Mouse (Mus musculus) heart, embryonic 14.5 days (tissue): ENCODE results near the gene Tas2r138. TPM values are rescaled to one million over a fixed set of nuclear protein-coding genes. Genes with fewer than 3 reads are reported as not detected.

Experiments used
- ATAC-seq: fragments of 200-750 bp; cut with Nextera tagmentation; 2 replicates; pipeline ENCODE4 v1.8.0; 2017; ENCODE audit warnings: low read depth, moderate TSS enrichment; ENCODE audit not compliant: insufficient number of reproducible peaks, insufficient read depth, low FRiP score
- H3K27ac ChIP-seq, 2 experiments: fragments of 200-500 bp in 1 of 2; fragments of 300-500 bp in 1 of 2; sonication (generic) in 1 of 2; replicated peaks in 1 of 2; 2 replicates each; pipeline ENCODE4 v1.5.1; 2012 to 2014; ENCODE audit warnings: low read depth in 2 of 2, low read length in 2 of 2, control low read depth in 1 of 2, mild to moderate bottlenecking in 1 of 2, mixed read lengths in 1 of 2; ENCODE audit not compliant: control insufficient read depth in 1 of 2, insufficient read depth in 1 of 2
- H3K27me3 ChIP-seq: fragments of 300-500 bp; sonication (generic); 2 replicates; pipeline ENCODE4 v1.6.1; 2014; ENCODE audit warnings: mild to moderate bottlenecking, low read length, control low read depth; ENCODE audit not compliant: control insufficient read depth, insufficient read depth
- H3K36me3 ChIP-seq: fragments of 300-500 bp; sonication (generic); 2 replicates; pipeline ENCODE4 v1.6.1; 2014; ENCODE audit warnings: mild to moderate bottlenecking, control low read depth, low read length, mixed read lengths; ENCODE audit not compliant: control insufficient read depth, insufficient read depth
- H3K4me1 ChIP-seq, 2 experiments: fragments of 200-500 bp in 1 of 2; fragments of 300-500 bp in 1 of 2; sonication (generic) in 1 of 2; 2 replicates each; pipeline ENCODE4 v1.6.1; 2012 to 2014; ENCODE audit warnings: low read length in 2 of 2, control low read depth in 1 of 2, mixed read lengths in 1 of 2; ENCODE audit not compliant: control insufficient read depth in 2 of 2, insufficient read depth in 2 of 2
- H3K4me2 ChIP-seq: fragments of 300-500 bp; sonication (generic); 2 replicates; pipeline ENCODE4 v1.6.1; 2014; ENCODE audit warnings: mild to moderate bottlenecking, low read length
- H3K4me3 ChIP-seq, 2 experiments: fragments of 200-500 bp in 1 of 2; fragments of 300-500 bp in 1 of 2; sonication (generic) in 1 of 2; 2 replicates each; pipeline ENCODE4 v1.5.1; 2012 to 2014; ENCODE audit warnings: low read length in 2 of 2, mild to moderate bottlenecking in 2 of 2, control low read depth in 1 of 2, low read depth in 1 of 2, moderate library complexity in 1 of 2; ENCODE audit not compliant: control insufficient read depth in 1 of 2, insufficient read depth in 1 of 2
- H3K9ac ChIP-seq: fragments of 300-500 bp; sonication (generic); 2 replicates; pipeline ENCODE4 v1.6.1; 2014; ENCODE audit warnings: mild to moderate bottlenecking, low read length
- H3K9me3 ChIP-seq: fragments of 300-500 bp; sonication (generic); 2 replicates; pipeline ENCODE4 v1.6.1; 2016; ENCODE audit warnings: low read length, control low read depth; ENCODE audit not compliant: control insufficient read depth
- WGBS: fragments of 180-500 bp; shearing (Covaris S2); extraction: QIAGEN DNeasy Blood & Tissue Kit; methylation state at CpG from one replicate; pipeline ENCODE4 v1.1.7; 2014; 5-methylcytosine and 5-hydroxymethylcytosine counted together
- polyA plus RNA-seq: library from polyadenylated mRNA; unstranded; fragments of >200 nt; fragmentation: Nextera tagmentation; extraction: Ambion mirVana; gene quantifications from 2 replicates; pipeline ENCODE4 v1.2.1, GENCODE M21; 2014

The Tas2r138 gene
- polyA plus RNA-seq, 1 experiment from 2014 or later: not detected

- Histone ChIP-seq H3K27me3 (no peaks in the 10 kb centered on the region), H3K9me3 (no peaks in the 10 kb centered on the region), H3K4me2 (no peak overlapping the region), H3K4me3 (no peak overlapping the region), H3K36me3 (no peaks in the 10 kb centered on the region), H3K4me1 (no peaks in the 10 kb centered on the region), H3K27ac (no peak overlapping the region), H3K9ac (no peak overlapping the region)
- ATAC-seq: no peak
- WGBS: 56% methylated on average over 3 of the region's 3 CpGs
These were observed 18.1 kb downstream of the Tas2r138 start for GRCm38 (mm10) chr6:40594804-40595550.

DNA sequence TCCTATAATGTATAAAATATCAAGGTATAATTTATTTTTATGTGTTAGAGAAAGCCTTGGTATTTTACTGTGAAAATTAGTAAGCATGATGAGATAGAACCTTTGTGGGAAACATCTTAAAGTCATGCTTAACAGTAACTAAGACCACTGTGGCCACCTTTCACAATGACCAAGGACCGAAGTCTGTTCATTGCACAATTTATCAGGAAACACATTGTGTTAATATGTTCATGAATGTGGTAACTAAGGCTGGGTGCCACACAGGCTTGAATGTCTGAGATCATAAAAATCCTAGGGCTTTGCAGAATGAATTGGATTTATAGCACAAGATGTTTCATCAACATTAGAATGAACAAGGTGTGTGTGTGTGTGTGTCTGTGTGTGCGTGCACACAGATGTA, 24.8 kb downstream of the Tas2r138 start:
- no peak for ATAC-seq
- no peaks in the 10 kb centered on the region for H3K9me3 ChIP-seq

DNA sequence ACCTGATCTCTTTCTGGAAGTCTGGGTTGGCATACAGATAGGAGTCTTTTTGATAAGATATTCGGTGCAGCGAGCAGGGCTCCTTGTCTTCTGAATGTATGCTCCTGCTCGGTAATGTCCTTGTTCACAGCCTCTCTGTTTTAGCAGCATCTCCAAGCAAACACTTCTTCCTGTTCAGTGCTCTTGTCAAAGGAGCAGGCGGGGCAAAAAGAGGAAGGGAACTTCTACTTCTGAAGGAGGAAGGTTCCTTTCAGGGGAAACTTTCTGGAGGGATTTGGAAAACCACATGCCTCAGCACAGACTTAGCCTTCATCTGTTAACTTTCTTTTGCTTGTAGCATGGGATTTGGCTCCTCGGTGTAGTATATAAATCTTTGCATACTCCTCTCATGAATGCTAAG, 27.5 kb downstream of the Tas2r138 start, which contains the start of gene Clec5a:
Clec5a (minus strand) TSS at position 177 of the 400 bp plus-strand sequence.
- WGBS: 55% methylated on average over 5 of the region's 5 CpGs
- Histone ChIP-seq H3K27ac (no peak within 1 kb of the TSS), H3K9ac (no peak within 1 kb of the TSS), H3K4me2 (no peak within 1 kb of the TSS), H3K4me3 (no peak within 1 kb of the TSS), H3K4me1 (no peaks in the 10 kb centered on the region), H3K27me3 (no peaks in the 10 kb centered on the region), H3K36me3 (no peaks in the 10 kb centered on the region), H3K9me3 (no peaks in the 10 kb centered on the region)
- no peak for ATAC-seq

More for the DNA sequence above, 24.8 kb downstream of the Tas2r138 start:
- no peaks in the 10 kb centered on the region for H3K27me3 ChIP-seq
- no peak overlapping the region for H3K27ac ChIP-seq
- H3K4me3 ChIP-seq: no peak overlapping the region
- no peaks in the 10 kb centered on the region for H3K4me1 ChIP-seq
- WGBS: 81% methylated on average over 2 of the region's 2 CpGs
- no peak overlapping the region for H3K9ac ChIP-seq
- no peaks in the 10 kb centered on the region for H3K36me3 ChIP-seq
- no peak overlapping the region for H3K4me2 ChIP-seq

DNA sequence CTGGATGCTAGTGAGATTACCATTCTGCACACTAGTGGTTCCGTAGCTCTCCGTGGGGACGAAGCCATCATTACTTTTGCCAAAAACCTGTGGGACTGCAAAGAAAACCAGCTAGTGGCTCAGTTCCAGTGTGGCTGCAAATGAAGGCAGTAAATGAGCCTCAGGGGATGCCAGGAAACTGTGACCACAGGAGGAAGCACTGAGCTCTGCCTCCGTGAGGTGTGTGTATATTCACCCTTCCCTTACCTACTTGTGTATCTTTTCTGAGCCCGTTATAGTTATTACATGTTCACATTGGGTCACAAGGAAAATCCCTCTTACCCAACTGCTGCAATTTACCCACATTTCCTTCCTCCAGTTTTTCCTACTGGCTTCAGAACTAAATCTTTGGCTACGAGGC, 28.8 kb downstream of the Tas2r138 start:
- Histone ChIP-seq H3K4me2 (no peak overlapping the region), H3K9ac (no peak overlapping the region), H3K36me3 (no peaks in the 10 kb centered on the region), H3K27me3 (no peaks in the 10 kb centered on the region), H3K27ac (no peak overlapping the region), H3K4me1 (no peaks in the 10 kb centered on the region), H3K9me3 (no peaks in the 10 kb centered on the region), H3K4me3 (no peak overlapping the region)
- ATAC-seq: no peak
- 78% methylated on average over 6 of the region's 6 CpGs for WGBS

- Histone ChIP-seq H3K27me3 (no peaks in the 10 kb centered on the region), H3K4me1 (no peaks in the 10 kb centered on the region)
- WGBS: 76% methylated on average over 1 of the region's 1 CpGs
These were observed 36.8 kb downstream of the Tas2r138 start for GRCm38 (mm10) chr6:40576305-40576704.

DNA sequence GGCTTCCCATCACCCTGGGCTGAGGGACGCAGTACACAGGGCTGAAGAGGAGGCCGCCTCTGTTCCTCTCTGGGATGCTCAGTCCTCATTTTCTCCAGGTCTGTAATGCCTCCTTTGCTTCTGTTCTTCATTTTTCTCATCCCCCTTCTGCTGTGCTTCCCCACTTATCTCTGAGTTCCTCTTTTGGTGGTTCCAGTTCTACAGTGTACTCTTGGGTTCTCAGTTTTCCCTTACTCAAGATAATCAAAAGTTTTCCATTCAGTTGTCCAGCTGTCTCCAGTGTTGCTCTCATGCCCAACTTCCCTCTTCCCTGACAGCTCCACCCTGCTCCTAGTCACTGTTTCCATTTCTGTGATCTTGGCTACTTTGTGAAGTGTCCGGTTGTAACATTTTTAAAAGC, 39.5 kb downstream of the Tas2r138 start:
- Histone ChIP-seq H3K36me3 (no peaks in the 10 kb centered on the region), H3K27ac (no peak overlapping the region), H3K27me3 (no peaks in the 10 kb centered on the region), H3K9me3 (no peaks in the 10 kb centered on the region), H3K4me2 (no peak overlapping the region), H3K9ac (no peak overlapping the region), H3K4me3 (no peak overlapping the region), H3K4me1 (no peaks in the 10 kb centered on the region)
- WGBS: 70% methylated on average over 3 of the region's 3 CpGs
- no peak for ATAC-seq

More at GRCm38 (mm10) chr6:40576305-40576704, 36.8 kb downstream of the Tas2r138 start:
- no peaks in the 10 kb centered on the region for H3K36me3 ChIP-seq
- no peak overlapping the region for H3K4me3 ChIP-seq
- no peak overlapping the region for H3K9ac ChIP-seq
- no peak overlapping the region for H3K4me2 ChIP-seq
- ATAC-seq: no peak
- no peak overlapping the region for H3K27ac ChIP-seq
- no peaks in the 10 kb centered on the region for H3K9me3 ChIP-seq

DNA sequence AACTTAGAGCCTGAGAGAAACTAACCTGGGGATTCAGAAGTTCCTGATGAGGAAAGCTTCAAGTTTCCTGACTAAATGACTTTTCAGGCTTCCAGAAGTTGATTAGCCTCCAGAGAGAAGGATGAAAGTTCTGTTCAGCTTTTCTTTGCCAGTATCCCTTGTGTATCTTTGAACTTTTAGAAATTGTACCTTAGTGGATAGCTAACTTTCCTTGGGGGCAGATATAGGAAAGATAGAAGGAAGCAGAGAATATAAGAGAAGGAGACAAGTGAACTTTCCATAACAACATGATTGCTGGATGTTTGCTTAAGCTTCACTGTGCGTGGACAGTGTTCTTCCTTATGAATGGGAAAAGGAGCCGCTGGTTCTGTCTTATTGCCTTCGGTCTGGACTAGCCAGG, 43.9 kb downstream of the Tas2r138 start, which contains the start of gene Olfr460:
Olfr460 (plus strand) TSS at position 301 of the 400 bp plus-strand sequence.
- no peak within 1 kb of the TSS for H3K9ac ChIP-seq
- no peaks in the 10 kb centered on the region for H3K36me3 ChIP-seq
- H3K4me2 ChIP-seq: no peak within 1 kb of the TSS
- H3K4me3 ChIP-seq: no peak within 1 kb of the TSS
- 74% methylated on average over 3 of the region's 3 CpGs for WGBS
- H3K27ac ChIP-seq: no peak within 1 kb of the TSS
- H3K4me1 ChIP-seq: no peaks in the 10 kb centered on the region
- no peaks in the 10 kb centered on the region for H3K9me3 ChIP-seq
- no peak for ATAC-seq
- H3K27me3 ChIP-seq: no peaks in the 10 kb centered on the region
